Mouse (Mus musculus): ENCODE measurements around the gene Tbc1d5. TPM values are rescaled to one million over a fixed set of nuclear protein-coding genes. Genes with fewer than 3 reads are reported as not detected.

Gene Tbc1d5
- polyA plus RNA-seq, 1 experiment: 19.9 TPM

DNA sequence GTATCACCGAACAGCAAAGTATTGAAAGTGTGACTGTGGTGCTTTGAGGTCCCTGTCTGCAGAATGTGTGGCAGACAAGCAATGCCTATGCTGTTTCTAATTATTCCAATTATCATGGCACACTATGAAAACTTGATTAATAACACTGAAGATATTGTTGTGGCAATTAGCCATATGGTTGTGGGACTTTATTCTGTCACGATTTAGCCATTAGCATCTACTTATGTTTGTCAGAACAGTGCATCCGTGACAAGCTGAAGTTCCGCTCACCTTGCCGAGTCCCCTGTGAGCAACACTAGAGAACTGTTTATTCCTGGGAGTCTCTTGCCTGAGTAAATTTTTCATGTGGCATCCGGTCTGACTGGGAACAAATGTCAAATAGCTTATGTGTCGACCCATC lies 281.3 kb downstream of the Tbc1d5 start:
- DNase-seq (ENCODE audit: extremely low spot score in 1 of 2, low spot score in 1 of 2): no peak

DNA sequence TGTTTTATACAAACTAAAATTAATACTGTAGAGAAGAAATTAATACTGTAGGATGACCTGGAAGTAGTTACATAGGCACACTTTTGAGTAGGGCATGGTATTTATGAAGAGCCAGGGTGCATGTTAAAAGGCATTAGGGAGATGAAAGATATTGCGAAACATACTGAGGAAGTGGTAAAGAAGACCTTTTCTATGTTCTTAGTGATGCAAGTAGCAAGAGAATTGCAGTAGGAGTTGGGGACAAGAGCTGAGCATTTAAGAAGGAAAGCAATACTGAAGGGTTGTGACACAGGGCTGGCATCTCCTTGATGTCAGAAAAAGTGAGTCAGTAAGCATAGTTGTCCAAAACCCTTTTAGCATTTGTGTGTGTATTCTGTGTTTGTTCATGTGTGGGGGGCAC lies 289.7 kb downstream of the Tbc1d5 start:
- DNase-seq (ENCODE audit: extremely low spot score in 1 of 2, low spot score in 1 of 2): no peak

DNA sequence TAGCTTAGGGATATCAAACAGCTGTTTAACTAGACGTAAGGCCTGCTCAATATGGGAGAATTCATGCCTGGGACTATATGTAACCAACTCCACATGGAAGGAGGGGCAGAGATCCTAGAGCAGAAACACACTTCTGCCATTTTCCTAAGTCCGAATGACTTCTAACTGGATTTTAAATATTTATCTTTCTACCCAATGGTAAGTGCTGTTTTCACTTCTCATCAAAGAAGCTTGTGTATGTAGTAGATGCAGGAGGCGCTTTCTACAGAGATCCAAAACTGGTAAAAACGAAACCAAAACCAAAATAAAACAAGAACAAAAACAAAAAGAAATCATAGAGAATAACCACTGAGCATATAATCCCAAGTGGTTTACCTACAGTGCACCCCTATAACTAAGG lies 299.2 kb downstream of the Tbc1d5 start:
- no peak for DNase-seq (ENCODE audit: extremely low spot score in 1 of 2, low spot score in 1 of 2)

DNA sequence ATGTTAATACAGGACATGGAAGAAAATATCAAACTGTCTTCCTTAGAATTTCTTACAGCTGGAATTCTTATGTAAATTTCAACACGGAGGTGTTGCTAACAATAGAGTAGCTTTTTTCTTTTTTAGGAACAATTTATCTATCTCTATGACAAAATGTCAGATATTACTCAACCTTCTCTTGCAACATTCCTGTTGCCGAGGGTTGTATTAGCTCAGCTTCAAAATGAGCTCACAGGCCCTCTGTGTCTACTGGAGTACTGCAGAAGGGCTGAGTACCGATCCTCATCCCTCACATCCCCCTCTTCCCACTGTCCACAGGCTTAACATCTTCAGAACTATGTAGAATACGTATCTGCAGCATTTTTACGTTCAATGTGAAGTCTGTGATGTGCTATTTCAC lies 302.7 kb downstream of the Tbc1d5 start:
- DNase-seq (ENCODE audit: extremely low spot score in 1 of 2, low spot score in 1 of 2): no peak

DNA sequence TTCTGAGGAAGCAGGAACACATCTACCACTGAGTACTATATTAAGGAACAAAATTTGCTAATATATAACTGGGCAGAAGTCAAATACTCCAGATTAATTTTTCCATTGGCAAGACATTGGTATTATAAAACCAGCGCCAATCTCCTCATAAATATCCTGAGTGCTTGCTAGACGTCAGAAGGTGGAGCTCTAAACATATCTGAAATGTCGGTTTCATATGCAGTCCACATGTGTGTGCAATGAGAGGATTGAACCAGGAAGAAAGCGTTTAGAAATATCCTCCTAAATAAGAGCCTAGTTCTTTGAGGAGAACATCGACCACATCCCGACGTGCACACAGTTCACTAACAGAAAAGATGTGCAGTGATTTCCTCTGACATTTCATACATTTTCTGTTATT lies 305.1 kb downstream of the Tbc1d5 start:
- peak in 1 of 2 experiments; percentile 16 for DNase-seq (ENCODE audit: extremely low spot score in 1 of 2, low spot score in 1 of 2)

DNA sequence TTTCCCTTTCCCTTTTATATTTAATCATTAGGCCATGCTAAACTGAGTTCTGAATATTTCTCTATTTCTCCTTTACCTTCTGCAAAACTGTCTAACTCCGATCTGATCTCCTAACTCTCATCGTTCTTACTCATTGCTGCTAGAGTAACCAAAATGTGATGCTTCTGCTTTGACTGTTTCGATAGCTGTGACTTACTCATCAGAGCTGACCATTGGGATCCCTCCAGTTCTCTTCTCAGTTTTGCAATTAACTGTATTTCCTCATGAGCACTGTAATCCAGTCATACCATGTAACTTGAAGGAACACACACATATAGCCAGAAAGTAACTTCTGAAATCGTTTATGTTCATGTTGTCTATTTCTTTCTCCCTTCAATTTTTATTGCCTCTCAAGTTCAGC lies 306.6 kb downstream of the Tbc1d5 start:
- no peak for DNase-seq (ENCODE audit: extremely low spot score in 1 of 2, low spot score in 1 of 2)

DNA sequence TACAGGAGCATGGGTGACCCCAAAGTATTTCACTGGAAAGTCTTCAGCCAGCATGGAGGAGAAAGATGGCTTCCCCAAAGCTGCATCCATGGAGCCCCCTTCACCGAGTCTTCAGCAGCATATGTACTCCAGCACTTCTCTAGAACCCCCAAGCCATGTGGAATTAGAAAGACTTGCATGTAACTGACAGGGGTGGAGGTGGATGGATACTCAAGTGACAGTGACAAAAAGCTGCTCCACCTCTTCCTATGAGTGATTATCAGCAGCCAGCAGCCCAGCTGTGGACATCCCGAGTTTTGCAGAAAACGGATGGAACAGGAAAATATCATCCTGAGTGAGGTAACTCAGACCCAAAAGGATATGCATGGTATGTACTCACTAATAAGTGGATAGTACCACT lies 311.9 kb downstream of the Tbc1d5 start:
- DNase-seq (ENCODE audit: extremely low spot score in 1 of 2, low spot score in 1 of 2): no peak

DNA sequence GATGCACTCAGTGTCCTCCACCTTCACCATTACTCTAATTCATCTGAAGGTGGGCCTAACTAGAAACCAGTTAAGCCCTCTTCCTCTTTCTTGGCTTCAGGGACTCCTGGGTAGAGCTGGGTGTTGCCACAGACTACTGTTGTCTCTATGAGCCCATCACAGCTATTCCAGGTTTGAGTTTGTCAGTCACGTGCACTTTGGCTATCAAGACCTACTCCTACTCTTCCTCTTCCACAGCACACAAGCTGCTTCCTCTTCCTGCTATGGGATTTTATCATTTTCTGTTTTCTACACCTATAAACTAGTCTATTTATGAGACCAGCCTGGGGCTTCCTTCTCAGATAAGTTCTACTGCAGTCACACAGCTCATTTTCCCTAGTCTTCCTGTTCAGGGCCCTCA lies 314.4 kb downstream of the Tbc1d5 start:
- no peak for DNase-seq (ENCODE audit: extremely low spot score in 1 of 2, low spot score in 1 of 2)

DNA sequence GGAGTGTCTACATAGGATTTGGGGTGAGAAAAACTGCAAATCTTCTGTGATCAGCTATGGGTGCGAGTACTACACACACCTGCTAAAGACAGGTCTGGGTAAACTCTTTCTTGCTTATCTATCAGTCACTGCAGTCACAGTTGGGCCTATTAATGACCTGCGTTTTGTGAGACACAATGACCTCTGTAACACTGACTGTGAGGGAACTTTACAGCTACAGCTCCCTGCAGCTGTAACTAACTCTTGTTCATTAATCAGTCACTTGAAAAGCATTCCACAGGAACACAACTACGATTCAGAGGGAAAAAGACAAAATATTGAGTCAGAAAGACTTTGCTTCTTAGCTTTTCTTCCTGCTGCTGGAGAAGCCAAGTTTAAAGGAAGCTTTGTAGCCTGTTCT lies 325.9 kb downstream of the Tbc1d5 start:
- DNase-seq (ENCODE audit: extremely low spot score in 1 of 2, low spot score in 1 of 2): no peak

DNA sequence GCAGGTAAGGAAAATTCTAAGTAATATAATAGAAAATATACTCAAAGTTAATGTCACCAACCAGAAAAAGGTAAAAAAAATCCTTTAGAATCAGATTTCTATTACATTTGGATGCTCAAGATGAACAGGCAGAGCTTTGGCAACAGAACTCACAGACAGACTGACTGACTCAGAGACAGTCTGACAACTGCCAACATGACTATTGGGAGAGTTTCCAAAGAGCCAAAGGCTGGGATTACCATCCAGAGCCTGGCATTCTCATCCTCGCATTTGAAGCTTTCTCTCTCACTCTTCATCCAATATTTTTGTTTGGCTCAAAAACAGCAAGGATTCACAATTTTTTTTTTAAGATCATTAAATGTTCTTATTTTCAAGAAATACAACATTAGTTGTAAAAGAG lies 327.8 kb downstream of the Tbc1d5 start:
- peak in 1 of 2 experiments; percentile 26 for DNase-seq (ENCODE audit: extremely low spot score in 1 of 2, low spot score in 1 of 2)

DNA sequence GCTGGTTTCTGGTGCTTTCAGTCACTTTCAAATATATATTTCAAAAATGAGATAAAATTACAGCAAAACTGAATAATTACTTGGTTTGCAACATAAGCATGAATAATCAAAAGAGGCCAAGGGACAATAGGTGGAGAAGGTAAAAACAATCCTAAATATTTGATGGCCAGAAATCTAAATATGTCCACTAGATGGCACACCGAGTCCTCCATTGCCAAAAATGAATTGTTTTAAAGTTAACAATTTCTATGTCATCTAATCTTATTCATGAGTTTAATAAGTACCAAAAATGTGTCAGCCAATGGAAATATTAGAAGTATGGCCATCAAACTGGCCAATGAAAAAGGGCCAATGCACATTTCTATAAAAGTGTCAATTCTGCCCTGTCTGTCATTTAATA lies 365.1 kb downstream of the Tbc1d5 start:
- DNase-seq (ENCODE audit: extremely low spot score in 1 of 2, low spot score in 1 of 2): peak in 1 of 2 experiments; percentile 62

DNA sequence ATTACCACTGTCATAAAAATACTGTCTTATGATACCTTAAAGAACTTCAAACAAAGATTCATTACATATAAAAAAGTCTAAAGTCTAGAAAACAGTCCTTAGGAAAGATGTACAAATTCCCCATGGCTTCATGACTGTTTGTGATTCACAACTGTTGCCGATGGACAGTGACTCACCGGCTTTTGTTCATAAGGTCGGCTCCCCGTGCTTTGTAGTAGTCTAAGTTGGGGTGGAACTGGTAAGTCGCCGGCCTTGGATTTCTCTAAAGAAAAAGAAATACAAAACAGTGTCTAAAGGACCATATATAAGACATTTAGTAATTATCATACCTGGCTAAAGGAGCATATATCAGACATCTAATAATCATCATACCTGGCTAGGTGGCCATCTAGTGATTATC lies 365.6 kb downstream of the Tbc1d5 start:
- no peak for DNase-seq (ENCODE audit: extremely low spot score in 1 of 2, low spot score in 1 of 2)

DNA sequence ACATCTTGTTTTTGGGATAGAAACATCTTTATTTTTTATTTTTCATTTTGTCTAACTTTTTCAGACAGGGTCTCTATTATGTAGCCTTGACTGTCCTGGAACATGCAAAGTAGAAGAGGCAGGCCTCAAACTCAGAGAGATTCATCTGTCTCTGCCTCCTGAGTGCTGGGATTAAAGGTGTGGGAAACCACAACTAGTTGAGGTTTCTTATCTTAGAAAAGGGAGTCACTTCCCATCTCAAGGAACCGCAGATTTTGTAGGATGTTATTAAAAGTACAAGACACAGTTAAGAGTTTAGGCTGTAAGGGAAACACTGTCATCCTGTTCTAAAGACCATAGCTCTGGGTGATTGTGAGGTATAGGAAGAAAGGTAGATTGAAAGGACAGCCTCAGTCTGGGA lies 373.5 kb downstream of the Tbc1d5 start:
- DNase-seq (ENCODE audit: extremely low spot score in 1 of 2, low spot score in 1 of 2): no peak

DNA sequence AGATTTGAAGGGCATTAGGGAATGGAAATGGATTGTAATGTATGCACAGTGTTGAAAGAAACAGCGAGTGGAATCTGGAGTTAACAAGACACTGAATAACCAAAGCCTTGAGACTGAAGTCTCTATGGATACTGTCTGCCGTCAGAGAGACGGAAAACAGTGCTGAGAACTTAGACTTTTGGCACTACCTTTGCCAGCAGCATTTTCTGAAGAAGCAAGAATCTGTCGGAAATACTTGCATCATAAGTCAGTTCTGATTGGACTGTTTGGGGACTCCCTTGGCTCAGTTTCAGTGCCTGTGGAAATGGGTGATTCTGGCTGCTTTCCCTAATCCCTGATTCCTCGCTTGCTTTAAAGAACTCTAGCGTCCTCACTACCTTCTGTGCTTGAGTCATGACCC lies 375.9 kb downstream of the Tbc1d5 start:
- peak in 1 of 2 experiments; percentile 49 for DNase-seq (ENCODE audit: extremely low spot score in 1 of 2, low spot score in 1 of 2)

DNA sequence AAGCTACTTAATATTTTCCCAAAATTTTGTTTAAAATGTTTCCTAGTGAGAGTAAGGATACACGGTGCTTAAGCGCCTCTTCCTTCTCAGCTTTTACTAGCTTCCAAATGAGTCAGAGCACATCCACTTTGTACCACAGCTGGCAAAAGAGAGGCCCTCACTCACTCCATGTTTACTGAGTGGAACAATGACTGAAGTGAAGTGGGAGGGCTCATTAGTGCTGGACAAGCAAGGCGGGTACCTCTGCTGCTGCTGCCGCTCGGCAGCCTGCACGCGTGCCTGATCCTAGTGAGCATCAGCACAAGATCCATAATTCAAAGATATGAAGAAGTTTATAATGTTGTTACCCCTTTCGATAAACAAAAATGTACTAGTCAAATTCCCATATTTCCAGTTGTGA lies 376.8 kb downstream of the Tbc1d5 start:
- no peak for DNase-seq (ENCODE audit: extremely low spot score in 1 of 2, low spot score in 1 of 2)

DNA sequence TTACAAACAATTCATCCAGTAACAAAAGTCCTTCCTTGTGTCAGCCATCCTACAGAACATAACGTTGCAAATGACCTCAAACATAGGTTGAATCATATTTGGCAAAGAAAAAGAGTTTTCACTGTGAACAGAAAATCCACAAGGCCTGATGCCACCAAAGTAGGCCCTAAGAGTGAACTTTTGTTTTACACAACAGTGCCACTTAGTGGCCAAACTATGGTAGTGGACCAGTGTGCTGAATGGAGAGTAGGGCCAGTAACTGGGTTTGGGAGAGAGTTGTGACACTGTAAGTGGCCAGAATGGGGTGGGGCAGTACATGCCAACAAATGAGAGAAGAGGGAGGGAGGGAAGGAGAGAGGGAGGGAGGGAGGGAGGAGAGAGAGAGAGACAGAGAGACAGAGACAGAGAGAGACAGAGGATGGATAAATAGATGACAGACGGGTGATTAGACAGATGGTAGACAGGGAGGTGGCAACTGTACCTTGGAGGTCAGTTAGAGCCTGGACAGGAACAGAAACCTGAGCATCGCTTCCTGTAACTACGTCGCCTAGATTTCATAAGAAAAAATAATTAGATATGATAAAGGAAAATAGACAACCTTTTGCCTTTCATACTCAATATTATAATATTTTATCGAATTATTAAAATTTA lies 383.6 kb downstream of the Tbc1d5 start:
- DNase-seq (ENCODE audit: extremely low spot score in 1 of 2, low spot score in 1 of 2): peak; percentile 30 to 78

DNA sequence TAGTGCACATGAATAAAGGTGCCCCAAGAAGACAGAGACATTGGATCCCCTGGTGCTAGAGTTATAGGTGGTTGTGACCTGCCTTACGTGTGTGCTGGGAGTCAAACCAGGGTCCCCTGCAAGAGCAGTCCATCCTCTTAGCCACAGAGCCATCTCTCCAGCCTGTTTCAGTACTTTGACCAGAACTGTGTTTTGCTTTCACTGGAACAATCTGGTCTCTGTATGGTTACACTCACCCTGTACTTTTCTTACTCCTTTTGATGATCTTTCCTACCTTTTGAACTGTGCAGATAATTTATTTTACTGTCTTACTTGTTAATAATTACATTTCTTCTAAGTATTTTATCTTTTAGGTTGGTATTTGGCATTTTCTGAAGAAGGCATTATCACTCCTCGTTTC lies 387.5 kb downstream of the Tbc1d5 start:
- DNase-seq (ENCODE audit: extremely low spot score in 1 of 2, low spot score in 1 of 2): no peak

DNA sequence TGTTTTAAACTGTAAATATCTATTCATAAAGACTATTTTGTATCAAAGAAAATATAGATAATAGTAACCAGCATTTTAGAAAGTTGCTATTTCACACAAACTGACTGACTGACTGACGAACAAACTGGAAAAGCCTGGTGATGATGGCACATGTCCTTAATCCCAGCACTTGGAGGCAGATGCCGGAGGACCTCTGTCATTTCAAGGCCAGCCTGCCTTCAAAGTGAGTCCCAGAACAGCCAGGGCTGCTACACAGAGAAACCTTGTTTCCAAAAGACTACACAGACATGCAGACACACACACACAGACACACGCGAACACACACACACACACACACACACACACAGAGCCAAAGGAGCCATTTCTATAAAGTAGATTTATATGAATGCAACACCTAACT lies 390.3 kb downstream of the Tbc1d5 start:
- DNase-seq (ENCODE audit: extremely low spot score in 1 of 2, low spot score in 1 of 2): no peak

DNA sequence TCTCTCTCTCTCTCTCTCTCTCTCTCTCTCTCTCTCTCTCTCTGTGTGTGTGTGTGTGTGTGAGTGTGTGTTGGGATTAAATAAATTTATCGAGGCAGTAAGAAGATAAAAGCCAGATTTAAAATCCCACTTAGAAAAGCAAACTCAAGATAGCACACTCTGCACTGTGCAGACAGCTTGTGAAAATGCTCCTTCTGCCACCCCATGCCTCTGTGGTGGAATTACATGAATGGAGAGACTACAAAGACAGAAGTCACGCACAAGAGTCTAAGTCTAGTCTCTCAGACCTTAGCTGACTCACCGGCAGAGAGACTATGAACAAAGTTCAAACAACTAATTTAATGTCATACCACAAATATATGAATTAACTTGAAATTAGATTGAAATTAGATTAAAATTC lies 403.9 kb downstream of the Tbc1d5 start:
- DNase-seq (ENCODE audit: extremely low spot score in 1 of 2, low spot score in 1 of 2): peak in 1 of 2 experiments; percentile 73

DNA sequence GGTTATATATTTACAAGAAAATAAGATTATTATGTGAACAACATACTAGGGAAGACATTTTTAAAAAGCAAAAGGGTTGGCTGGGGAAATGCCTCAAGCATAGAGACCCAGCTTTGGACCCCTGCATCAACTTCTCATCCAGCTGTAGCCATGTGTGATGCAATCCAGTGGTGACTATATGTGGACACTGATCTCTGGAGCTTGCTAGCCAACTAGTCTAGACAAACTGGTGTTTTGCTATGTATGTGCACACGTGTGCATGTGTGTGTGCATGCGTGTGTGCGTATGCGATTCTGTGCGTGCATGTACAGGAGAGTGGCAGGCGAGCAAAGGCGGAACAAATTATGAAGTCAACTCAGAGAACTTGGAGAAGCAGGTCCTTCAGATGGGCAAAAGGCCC lies 414.8 kb downstream of the Tbc1d5 start:
- DNase-seq (ENCODE audit: extremely low spot score in 1 of 2, low spot score in 1 of 2): no peak

DNA sequence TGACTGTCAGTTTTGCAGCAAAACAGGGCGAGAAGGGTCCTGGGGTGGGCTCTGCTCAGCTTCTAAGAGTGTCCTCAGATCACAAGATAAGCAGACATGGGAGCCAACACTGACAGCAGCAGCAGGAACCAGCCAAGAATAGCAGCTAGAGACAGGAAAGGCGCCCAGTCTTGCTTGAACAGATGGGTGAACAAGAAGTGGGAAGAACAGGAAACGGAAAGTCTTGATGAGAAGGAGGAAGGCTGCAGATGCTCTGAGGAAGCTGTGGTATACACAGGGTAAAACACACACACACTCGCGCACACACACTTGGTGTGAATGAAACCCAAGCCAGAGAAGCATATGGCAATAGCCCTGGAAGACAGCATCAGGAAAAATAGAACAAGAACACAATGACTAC lies 415.7 kb downstream of the Tbc1d5 start:
- peak; percentile 88 to 89 for DNase-seq (ENCODE audit: extremely low spot score in 1 of 2, low spot score in 1 of 2)

DNA sequence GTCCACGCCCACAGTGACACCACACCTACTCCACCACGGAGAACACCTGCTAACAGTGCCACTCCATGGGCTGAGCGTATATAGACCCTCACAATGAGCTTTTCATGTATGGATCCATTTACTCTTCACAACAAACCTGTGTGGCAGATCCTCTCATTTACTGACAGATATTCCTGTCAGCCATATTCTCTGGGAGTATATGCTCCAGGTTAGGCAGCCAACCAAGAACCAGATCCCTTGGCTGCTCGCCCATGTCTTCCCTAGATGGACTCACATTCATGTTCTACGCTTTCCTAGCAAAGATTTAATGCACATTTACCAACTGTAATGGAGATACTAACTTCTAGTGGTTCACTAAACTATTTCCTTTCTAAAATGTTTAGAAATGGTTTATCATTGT lies 416.9 kb downstream of the Tbc1d5 start:
- DNase-seq (ENCODE audit: extremely low spot score in 1 of 2, low spot score in 1 of 2): no peak

DNA sequence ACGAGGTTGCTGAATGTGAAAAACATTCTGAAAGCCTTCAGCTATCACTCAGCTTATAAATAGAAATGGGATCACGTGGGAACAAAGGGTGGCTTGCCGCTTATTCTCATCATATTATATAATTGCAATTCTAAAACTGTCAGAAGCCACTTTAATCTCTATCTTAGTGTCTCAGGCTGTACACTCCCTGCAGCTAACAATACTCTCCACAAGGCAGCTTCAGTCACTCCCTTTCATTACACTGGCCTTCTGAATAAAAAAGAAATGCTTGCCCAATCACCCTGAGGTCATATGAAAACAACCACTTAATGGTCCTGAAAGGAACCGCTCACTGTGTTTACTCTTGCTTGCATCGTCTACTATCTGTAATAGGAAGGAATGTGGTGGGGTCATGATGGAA lies 418.1 kb downstream of the Tbc1d5 start:
- peak in 1 of 2 experiments; percentile 59 for DNase-seq (ENCODE audit: extremely low spot score in 1 of 2, low spot score in 1 of 2)

Measured in frontal cortex, adult 2 months (tissue).